Mouse (Mus musculus): ENCODE data around the gene Fgfr4. TPM values are rescaled to one million over a fixed set of nuclear protein-coding genes. Genes with fewer than 3 reads are reported as not detected.

Fgfr4 gene
- total and polyA plus RNA-seq, 2 experiments from 2014 or later: 0.11 TPM; not detected in 1

DNA sequence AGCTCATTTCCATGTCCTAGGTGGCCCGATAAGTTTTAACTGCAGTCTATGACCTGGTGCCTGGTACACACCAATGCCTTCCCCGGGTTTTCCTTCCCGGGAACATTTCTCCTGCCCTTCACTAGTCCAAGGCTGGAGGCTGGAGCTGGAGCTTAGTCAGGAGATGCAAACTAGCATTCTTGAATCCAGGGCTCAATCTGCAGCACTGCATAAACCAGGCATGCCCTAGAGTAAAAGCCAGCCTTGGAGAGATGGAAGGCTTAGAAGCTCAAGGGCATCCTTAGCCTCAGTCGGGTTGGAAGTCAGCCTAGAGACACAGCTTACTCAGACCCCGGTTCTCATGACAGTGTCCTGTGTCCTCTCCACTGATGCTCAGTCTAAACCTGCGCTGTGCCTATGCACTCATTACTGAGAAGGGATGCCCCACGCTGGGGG is 19.9 kb downstream of the Fgfr4 start:
- Histone ChIP-seq H3K4me2 (ENCODE audit: low read depth, low read length) (peak overlapping the region; percentile 59), H3K9ac (replicated peaks; ENCODE audit: low read depth, low read length) (no peak overlapping the region), H3K4me3 (ENCODE audit: low read depth, low read length) (peak overlapping the region; percentile 26; the same call in 1 of the 2 replicates), H3K27me3 (ENCODE audit: control insufficient read depth, insufficient read depth, low read length) (no peaks in the 10 kb centered on the region), H3K27ac (ENCODE audit: low read depth) (no peak overlapping the region), H3K4me1 (ENCODE audit: control insufficient read depth, insufficient read depth) (peaks cover 14% of the 10 kb centered on the region), H3K9me3 (replicated peaks; ENCODE audit: control insufficient read depth, low read length) (no peaks in the 10 kb centered on the region), H3K36me3 (replicated peaks; ENCODE audit: control insufficient read depth, insufficient read depth, low read length) (no peaks in the 10 kb centered on the region)
- no peak for ATAC-seq (ENCODE audit: insufficient read depth, low read depth)
- WGBS: 36% methylated on average over 7 of the region's 7 CpGs
- no peak for TF ChIP-seq EP300 (IDR thresholded peaks at IDR 0.05; ENCODE audit: low read depth)
- TF ChIP-seq CTCF (IDR thresholded peaks at IDR 0.05; ENCODE audit: low read depth): no peak
- DNase-seq (ENCODE audit: low spot score): no peak

- Histone ChIP-seq H3K4me3 (ENCODE audit: low read depth, low read length) (no peak overlapping the region), H3K9ac (replicated peaks; ENCODE audit: low read depth, low read length) (no peak overlapping the region), H3K36me3 (replicated peaks; ENCODE audit: control insufficient read depth, insufficient read depth, low read length) (no peaks in the 10 kb centered on the region), H3K4me2 (ENCODE audit: low read depth, low read length) (no peak overlapping the region), H3K27ac (ENCODE audit: low read depth) (no peak overlapping the region), H3K4me1 (ENCODE audit: control insufficient read depth, insufficient read depth) (peaks cover 14% of the 10 kb centered on the region), H3K27me3 (ENCODE audit: control insufficient read depth, insufficient read depth, low read length) (no peaks in the 10 kb centered on the region), H3K9me3 (replicated peaks; ENCODE audit: control insufficient read depth, low read length) (no peaks in the 10 kb centered on the region)
- no peak for DNase-seq (ENCODE audit: low spot score)
- 75% methylated on average over 11 of the region's 11 CpGs for WGBS
- TF ChIP-seq CTCF (IDR thresholded peaks at IDR 0.05; ENCODE audit: low read depth): no peak
- no peak for TF ChIP-seq EP300 (IDR thresholded peaks at IDR 0.05; ENCODE audit: low read depth)
- no peak for ATAC-seq (ENCODE audit: insufficient read depth, low read depth)
Observed at GRCm38 (mm10) chr13:55174347-55174746, 21.9 kb downstream of the Fgfr4 start.

DNA sequence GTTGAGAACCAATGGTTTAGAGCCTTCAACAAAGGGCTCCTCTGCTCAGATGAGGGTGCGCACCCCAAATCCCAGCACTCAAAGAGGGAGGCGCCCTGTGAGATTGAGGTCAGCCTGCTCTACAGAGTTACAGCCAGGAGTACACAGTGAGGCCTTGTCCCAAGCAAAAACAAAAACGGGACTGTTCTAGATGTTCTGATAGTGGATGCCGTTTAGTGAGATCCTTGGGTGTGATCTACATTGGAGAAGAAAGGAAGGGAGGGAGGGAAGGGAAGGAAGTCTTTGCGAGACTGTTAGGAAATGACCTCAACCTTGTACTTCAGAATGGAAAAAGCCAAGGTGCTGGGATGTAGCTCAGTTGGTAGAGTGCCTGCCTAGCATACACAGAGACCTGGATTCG is 23.8 kb downstream of the Fgfr4 start:
- no peak overlapping the region for H3K4me2 ChIP-seq (ENCODE audit: low read depth, low read length)
- H3K9ac ChIP-seq (replicated peaks; ENCODE audit: low read depth, low read length): no peak overlapping the region
- H3K36me3 ChIP-seq (replicated peaks; ENCODE audit: control insufficient read depth, insufficient read depth, low read length): no peaks in the 10 kb centered on the region
- TF ChIP-seq EP300 (IDR thresholded peaks at IDR 0.05; ENCODE audit: low read depth) (no peak), CTCF (IDR thresholded peaks at IDR 0.05; ENCODE audit: low read depth) (no peak)
- H3K9me3 ChIP-seq (replicated peaks; ENCODE audit: control insufficient read depth, low read length): no peaks in the 10 kb centered on the region
- H3K4me1 ChIP-seq (ENCODE audit: control insufficient read depth, insufficient read depth): peaks cover 13% of the 10 kb centered on the region
- no peak overlapping the region for H3K4me3 ChIP-seq (ENCODE audit: low read depth, low read length)
- no peak overlapping the region for H3K27ac ChIP-seq (ENCODE audit: low read depth)
- WGBS: 69% methylated on average over 6 of the region's 6 CpGs
- DNase-seq (ENCODE audit: low spot score) (no peak), ATAC-seq (ENCODE audit: insufficient read depth, low read depth) (no peak)
- H3K27me3 ChIP-seq (ENCODE audit: control insufficient read depth, insufficient read depth, low read length): no peaks in the 10 kb centered on the region

DNA sequence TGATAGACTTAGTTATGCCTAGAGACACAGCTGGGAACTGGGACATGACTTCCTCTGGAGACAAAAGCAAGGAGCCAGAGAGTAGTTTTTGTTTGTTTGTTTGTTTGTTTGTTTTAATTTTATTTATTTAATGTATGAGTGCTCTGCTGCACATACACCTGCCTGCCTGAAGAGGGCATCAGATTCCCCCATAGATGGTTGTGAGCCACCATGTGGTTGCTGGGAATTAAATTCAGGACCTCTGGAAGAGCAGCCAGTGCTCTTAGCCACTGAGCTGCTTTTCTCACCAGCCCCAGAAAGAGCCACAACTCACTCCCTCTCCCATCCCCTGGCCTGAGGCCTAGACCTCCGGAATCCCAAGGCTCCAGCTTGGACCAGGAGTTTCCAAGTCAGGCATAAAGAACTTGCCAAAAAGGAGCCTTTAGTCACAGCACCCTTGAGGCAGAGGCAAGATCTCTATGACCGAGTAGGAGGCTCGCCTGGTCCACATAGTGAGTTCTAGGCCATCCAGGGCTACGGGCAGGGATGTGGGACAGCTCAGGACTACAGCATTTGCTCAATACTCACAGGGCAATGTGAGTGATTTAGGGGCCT is 25.6 kb downstream of the Fgfr4 start:
- Histone ChIP-seq H3K4me1 (ENCODE audit: control insufficient read depth, insufficient read depth) (no peaks in the 10 kb centered on the region), H3K27me3 (ENCODE audit: control insufficient read depth, insufficient read depth, low read length) (no peaks in the 10 kb centered on the region), H3K9me3 (replicated peaks; ENCODE audit: control insufficient read depth, low read length) (no peaks in the 10 kb centered on the region), H3K36me3 (replicated peaks; ENCODE audit: control insufficient read depth, insufficient read depth, low read length) (no peaks in the 10 kb centered on the region), H3K9ac (replicated peaks; ENCODE audit: low read depth, low read length) (no peak overlapping the region), H3K4me2 (ENCODE audit: low read depth, low read length) (no peak overlapping the region), H3K4me3 (ENCODE audit: low read depth, low read length) (no peak overlapping the region), H3K27ac (ENCODE audit: low read depth) (no peak overlapping the region)
- DNase-seq (ENCODE audit: low spot score): no peak
- WGBS: 63% methylated on average over 4 of the region's 4 CpGs
- ATAC-seq (ENCODE audit: insufficient read depth, low read depth): no peak
- peak; percentile 25; the same call in 1 of the 2 replicates for TF ChIP-seq CTCF (IDR thresholded peaks at IDR 0.05; ENCODE audit: low read depth)
- TF ChIP-seq EP300 (IDR thresholded peaks at IDR 0.05; ENCODE audit: low read depth): no peak

DNA sequence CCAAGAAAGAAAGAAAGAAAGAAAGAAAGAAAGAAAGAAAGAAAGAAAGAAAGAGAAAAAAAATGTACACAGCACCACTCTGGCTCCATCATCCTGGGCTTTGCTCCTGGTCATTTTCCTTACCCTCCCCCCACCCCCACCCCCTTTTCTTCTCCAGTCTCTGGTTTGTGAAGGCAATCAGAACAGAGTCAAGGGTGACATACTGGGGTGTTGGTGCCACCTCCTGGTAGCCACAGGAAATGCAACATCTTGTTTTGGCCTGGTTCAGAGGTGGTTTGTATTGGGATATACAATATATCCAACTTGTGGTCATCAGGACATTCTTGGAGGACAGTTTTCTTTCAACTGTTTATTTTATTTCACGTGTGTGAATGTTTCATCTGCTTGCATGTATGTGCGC is 26.1 kb downstream of the Fgfr4 start:
- no peaks in the 10 kb centered on the region for H3K9me3 ChIP-seq (replicated peaks; ENCODE audit: control insufficient read depth, low read length)
- H3K36me3 ChIP-seq (replicated peaks; ENCODE audit: control insufficient read depth, insufficient read depth, low read length): no peaks in the 10 kb centered on the region
- DNase-seq (ENCODE audit: low spot score) (peak; percentile 63), ATAC-seq (ENCODE audit: insufficient read depth, low read depth) (0 out of 2 replicates have a peak, but pooled peaks have one; percentile 21)
- no peak overlapping the region for H3K9ac ChIP-seq (replicated peaks; ENCODE audit: low read depth, low read length)
- H3K27ac ChIP-seq (ENCODE audit: low read depth): no peak overlapping the region
- no peak for TF ChIP-seq EP300 (IDR thresholded peaks at IDR 0.05; ENCODE audit: low read depth)
- peak; percentile 91 for TF ChIP-seq CTCF (IDR thresholded peaks at IDR 0.05; ENCODE audit: low read depth)
- no peak overlapping the region for H3K4me3 ChIP-seq (ENCODE audit: low read depth, low read length)
- 28% methylated on average over 2 of the region's 2 CpGs for WGBS
- no peak overlapping the region for H3K4me2 ChIP-seq (ENCODE audit: low read depth, low read length)
- no peaks in the 10 kb centered on the region for H3K27me3 ChIP-seq (ENCODE audit: control insufficient read depth, insufficient read depth, low read length)
- H3K4me1 ChIP-seq (ENCODE audit: control insufficient read depth, insufficient read depth): no peaks in the 10 kb centered on the region

DNA sequence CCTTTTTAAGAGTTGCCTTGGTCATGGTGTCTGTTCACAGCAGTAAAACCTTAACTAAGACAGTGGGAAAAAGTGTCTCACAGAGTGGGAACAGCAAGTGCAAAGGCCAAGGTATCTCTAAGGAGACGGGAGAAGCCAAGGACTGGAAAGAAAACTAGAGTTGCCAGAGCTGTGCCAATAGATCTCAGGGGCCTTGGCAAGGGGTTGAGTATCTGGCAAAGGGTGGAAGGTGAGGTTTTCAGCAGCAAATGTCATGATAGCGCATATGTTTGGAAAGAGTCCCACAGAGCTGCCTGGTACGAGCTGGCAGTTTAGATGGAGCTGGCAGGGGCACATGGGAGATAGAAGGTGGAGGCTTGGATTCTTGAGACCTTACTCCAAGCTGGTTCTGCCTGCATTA is 27.2 kb downstream of the Fgfr4 start:
- 66% methylated on average over 3 of the region's 3 CpGs for WGBS

More for the DNA sequence above, 27.2 kb downstream of the Fgfr4 start:
- Histone ChIP-seq H3K36me3 (replicated peaks; ENCODE audit: control insufficient read depth, insufficient read depth, low read length) (no peaks in the 10 kb centered on the region), H3K4me3 (ENCODE audit: low read depth, low read length) (no peak overlapping the region), H3K27me3 (ENCODE audit: control insufficient read depth, insufficient read depth, low read length) (no peaks in the 10 kb centered on the region), H3K4me2 (ENCODE audit: low read depth, low read length) (no peak overlapping the region), H3K9me3 (replicated peaks; ENCODE audit: control insufficient read depth, low read length) (no peaks in the 10 kb centered on the region), H3K4me1 (ENCODE audit: control insufficient read depth, insufficient read depth) (no peaks in the 10 kb centered on the region), H3K27ac (ENCODE audit: low read depth) (no peak overlapping the region), H3K9ac (replicated peaks; ENCODE audit: low read depth, low read length) (no peak overlapping the region)
- TF ChIP-seq EP300 (IDR thresholded peaks at IDR 0.05; ENCODE audit: low read depth) (no peak), CTCF (IDR thresholded peaks at IDR 0.05; ENCODE audit: low read depth) (no peak)
- DNase-seq (ENCODE audit: low spot score): no peak
- ATAC-seq (ENCODE audit: insufficient read depth, low read depth): no peak

Data from heart, postnatal 0 days (tissue).